Mouse (Mus musculus) mature B cell (primary cell): ENCODE measurements around the gene Psmd12.
"Not testable (repeated sequence)": the region's sequence is repeated elsewhere in the genome, so short reads cannot be mapped to it uniquely, and the experiment has no call there.

Experiments
- in situ Hi-C: fragments of 300-500 bp; cut with MboI; formaldehyde crosslinking; loops from 2 replicates; pipeline ENCODE4 v1.14.3; 2019

Psmd12 gene

DNA sequence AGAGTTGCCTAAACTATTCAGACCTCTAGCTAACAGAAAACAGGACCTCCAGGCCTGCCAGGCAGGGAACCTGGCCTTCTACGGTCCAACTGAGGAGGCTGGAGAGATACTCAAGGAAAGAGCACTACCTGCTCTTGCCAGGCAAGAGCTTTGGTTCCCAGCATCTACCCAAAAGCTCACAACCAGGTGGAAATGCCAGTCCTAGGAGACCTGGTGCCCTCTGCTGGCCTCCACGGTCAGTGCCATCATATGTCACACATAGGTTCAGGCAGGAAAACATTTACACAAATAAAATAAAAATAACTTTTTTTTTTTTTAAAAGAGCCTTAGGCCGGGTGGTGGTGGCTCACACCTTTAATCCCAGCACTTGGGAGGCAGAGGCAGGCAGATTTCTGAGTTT lies 16.8 kb upstream of the Psmd12 start:
- in situ Hi-C loops, result no loop called here

DNA sequence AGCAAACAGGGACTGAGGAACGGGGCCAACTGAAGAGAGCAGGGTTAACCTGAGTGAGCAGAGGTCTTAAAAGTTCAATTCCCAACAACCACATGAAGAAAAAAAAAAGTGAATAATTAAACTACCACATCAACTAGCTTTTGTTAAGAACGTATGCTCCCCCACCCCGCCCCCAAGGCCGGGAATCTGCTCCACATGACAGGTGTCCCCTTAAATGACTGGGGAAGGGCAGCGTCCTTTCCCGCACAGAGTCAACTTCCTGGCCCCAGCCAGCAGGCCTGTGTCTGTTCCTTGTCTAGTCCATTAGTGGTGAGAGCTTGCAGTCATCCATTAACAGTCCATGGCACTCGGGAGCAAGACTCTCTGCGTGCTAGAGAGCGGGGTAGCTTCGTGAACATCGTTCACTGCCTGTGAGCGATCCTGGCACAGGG lies 16.0 kb upstream of the Psmd12 start:
- in situ Hi-C loops, result no loop called here

DNA sequence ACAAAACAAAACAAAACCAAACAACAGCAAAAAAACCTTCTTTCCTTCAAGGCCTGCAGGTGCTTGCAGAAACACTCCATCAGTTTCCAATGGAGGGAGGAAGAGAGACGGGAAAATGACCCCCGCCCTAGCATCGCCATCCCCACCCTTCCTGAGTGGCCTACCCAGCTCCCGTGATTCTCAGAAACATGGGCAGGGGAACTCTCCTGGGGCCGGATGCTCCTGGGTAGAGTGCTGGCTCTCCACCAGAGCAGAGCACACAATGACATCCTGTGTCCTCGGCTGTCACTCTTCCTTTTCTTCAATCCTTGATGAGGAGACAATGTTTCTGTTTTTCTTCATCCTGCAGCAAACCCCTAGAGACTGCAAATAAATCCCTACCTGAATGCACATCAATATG lies 15.1 kb upstream of the Psmd12 start:
- in situ Hi-C loops, result no loop called here

DNA sequence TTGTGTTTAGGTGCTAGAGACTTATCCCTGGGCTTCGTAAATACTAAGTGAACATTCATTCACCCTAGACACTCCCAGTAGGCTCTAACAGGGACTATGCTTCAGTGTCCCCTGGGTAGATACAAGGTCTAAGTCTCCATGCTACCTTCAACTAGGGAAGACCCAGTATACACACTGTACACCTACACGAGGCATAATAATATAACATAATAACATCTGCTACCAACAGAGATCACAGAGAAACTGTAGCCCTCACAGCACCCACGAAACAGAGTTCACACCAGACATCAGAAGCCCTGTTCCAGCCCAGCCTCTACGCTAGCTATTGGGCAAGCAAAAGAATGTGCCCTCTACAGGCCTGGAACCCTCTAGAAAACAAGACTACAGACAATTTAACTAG lies 14.2 kb upstream of the Psmd12 start:
- in situ Hi-C loops, result no loop called here

DNA sequence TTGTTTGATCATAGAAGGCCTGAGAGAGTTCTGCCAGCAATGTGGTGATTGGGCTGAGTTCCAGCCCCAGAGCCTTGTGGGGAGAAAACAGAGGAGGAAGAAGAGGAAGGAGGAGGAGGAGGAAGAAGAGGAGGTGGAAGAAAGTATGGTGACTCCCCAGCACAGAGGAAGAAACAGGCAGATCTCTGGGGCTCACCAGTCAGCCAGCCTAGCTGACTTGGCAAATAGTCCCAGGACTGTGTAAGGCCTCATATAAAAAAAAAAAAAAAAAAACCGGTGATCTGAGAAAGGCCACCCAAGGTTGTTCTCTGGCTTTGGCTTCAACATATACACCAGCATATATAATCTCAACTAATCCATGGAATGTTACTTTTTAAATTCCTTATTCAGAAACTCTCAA lies 13.3 kb upstream of the Psmd12 start:
- in situ Hi-C loops, result no loop called here

DNA sequence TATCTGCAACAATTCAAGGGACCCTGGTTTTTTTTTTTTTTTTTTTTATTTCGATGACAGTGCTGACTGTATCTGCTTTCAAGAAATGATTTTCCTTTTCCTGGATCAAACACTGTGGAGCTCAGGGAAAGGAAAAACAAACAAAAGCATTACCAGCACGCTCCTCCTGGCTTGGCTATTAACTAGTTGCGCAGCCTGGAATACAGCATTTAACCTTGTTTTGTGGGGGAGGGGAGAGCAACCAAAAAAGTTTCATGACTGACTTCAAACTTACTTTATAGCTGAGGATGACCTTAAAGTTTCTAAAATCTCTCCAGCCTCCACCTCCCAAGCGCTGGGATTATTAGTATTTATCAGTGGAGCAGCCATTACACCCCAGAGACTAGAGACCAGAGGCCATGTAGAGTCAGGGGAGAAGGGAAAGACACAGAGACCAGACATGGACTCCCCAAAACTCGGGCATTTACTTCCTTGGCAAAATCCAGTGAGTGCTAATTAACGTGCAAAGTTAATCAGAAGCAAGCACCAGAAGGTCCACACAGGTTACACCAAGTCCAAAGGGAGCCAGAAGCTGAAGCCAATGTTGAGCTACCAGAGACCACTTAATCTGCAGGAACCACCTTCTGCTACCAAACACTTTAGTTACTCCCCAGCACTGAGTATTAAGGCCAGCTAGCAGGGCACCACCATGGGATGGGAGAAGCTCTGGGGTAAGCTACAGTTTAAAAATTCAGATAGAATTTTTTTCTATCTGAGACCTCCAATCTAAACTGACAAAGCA lies 12.5 kb upstream of the Psmd12 start:
- in situ Hi-C loops, result no loop called here

DNA sequence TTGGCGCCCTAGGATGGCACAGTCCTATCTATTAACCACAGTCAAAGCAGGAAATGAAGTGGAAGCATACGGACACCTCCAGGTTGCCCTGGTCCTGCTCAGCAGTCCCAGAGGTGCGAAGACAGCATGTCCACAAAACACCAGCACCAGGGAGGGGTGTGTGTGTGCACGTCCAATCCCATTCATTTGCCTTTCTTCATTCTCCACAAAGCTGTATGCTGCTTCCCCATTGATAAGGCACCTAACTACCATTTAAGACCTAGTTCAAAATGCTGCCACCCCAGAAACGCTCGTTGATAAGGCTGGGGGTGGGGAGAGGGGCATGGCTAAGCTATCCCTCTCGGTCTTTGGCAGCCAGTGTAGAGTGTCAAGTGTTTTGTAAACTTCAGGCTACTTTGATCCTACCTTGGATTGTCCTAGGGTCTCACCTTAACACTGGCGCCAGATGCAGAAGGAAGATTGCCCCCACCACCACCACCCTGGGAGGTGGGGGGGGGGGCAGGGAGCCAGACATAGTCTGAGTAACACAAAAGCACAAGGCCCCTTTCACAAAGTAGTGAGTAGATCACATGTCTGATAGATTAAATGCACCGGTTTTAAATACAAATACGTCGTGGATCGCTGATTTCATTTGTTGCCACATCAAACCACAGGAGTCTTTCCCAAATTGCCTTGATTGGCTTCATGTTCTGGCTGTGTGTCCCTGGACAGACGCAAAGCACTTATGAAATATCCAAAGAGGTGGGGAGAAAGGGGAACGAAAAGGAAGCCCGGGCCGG lies 10.8 kb upstream of the Psmd12 start:
- in situ Hi-C loops, result no loop called here

DNA sequence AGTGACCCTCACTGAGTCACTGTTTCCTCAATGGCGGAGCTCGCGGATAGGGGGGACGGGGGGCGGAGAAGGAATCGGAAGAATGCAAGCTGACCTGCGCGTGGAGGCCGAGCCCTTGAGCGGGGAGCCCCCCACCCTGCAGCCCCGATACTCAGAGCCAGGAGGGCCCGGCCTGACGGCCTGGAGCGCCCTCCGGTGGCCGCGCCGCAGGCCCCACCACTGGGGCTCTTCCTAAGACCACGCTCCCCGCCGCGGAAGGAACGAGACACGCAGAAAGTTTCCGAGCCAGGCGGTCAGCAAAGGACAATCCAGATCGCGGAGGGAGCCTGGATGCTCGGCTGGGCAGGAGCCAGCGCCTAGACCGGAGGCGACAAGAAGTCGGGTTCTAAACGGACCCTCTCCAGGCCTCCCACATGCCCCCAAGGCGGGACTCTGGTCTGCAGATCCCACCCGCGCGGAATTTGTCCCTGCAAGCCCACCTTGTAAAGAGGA lies 10.2 kb upstream of the Psmd12 start:
- in situ Hi-C loops, result no loop called here

DNA sequence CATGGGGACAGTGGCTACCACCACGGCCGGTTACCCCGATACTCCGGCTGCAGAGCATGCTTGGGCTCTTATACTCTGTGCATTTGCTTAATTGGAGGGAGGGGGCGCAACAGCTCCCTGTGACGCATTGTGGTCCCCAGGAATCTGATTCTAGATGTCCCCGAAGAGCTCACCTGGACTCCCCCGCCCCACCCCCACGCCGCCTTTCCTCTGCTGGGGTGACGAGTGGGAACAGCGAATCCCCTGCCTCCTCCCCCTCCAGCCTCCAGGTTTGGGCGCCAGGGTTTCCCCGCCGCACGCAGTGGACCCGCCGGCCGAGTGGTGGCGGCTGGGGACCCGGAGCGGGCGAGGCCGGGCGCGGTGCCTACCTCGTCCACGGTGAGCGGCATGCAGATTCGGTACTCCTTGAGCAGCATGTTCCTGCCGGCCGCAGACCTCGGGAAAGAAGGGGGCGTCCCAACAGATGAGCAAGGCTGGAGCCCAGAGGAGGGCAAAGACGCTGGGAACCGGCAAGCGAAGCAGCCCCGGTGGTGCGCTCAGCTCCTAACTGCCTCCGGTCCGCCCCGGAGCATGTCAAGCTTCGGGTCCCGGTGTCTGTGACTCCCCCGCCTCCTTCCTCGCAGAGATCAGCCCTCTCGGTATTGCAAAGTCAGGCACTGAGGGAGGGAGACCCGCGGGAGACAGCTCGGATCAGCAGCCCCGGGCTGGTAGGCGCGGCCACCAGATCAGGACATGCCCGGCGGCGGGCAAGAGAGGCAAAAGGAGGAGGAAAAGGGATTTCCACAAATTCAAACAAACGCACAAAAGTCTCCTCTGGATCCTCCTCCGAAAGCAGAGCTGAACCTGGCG lies 9.5 kb upstream of the Psmd12 start:
- in situ Hi-C loops, result loop anchor here (5.0 kb wide), 2 partner anchors 77 to 202 kb away; no protein-coding TSS in a partner anchor

DNA sequence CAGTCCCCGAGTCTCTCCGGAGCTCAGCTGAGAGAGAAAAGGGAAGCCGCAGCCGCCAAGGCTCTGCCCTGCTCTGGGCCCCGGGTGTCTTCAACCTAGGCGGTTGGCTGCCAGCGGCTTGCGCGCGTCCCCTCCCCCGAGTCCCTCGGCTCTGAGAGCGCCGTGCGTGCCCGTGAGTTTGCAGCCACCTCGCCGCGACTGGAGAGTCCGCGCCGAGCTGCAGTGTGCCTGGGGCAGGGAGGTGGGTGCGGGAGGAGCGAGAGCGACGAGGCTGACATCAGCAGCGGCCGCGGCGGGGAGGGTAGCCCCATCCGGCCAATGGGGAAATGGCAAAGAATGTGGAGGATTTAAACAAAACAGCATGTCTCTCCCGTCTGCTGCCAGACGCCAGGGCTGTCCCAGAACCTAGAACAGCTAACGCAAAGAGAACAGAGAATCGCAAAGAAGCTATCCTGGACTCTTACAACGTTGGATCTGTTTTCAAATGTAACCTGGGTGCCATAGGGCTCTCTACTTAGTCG lies 8.7 kb upstream of the Psmd12 start, which contains the start of gene Pitpnc1:
Pitpnc1 (minus strand) TSS at position 179 of the 521 bp plus-strand sequence.
- in situ Hi-C loops, result loop anchor here (5.0 kb wide), 2 partner anchors 78 to 203 kb away; no protein-coding TSS in a partner anchor

DNA sequence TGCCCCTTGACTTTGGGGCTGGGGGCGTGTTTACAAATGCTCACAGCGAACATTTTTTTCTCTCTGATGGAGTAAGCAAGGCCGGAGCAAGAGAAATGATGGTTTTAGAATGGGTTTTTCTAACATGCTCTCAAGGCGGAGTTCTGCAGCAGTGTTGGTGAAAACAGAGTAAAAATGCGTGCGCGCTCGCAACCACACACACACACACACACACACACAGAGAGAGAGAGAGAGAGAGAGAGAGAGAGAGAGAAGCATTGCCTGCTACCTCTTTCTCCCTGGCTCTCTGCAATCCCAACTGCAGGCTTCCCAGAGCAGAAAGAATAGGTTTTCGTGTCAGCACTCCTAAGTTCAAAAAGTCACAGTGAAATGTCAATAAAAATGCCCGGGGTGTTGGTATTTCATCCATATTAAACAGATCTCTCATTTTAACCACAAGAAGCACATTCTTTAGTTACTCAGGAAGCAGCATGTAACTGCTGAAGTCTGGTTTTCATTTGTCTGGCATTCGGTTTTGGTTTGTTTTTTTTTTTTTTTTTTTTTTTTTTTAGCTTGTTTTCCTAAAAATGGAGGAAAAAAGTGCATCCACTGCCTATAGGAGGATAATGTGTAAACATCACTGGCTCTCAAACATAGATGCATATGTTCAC lies 8.1 kb upstream of the Psmd12 start:
- in situ Hi-C loops, result loop anchor here (5.0 kb wide), 2 partner anchors 79 to 204 kb away; no protein-coding TSS in a partner anchor

DNA sequence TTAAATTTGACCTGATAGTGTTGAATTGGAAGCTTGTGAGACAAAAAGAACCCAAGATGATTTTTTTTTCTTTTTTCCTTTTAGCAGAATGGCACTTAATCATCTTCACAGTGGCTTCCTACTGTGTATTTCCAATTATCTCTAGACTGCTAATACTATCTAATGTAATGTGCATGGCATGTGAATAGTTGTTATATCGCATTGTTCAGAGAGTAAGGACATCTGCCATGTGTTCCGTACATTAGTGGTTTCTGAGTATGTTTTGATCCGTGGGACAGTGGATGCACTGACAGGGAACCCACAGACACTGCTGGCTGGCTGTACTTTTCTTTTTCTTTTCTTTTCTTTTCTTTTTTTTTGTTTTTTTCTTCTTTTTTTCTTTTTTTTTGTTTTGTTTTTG lies 7.0 kb upstream of the Psmd12 start:
- in situ Hi-C loops, result loop anchor here (5.0 kb wide), 2 partner anchors 80 to 205 kb away; no protein-coding TSS in a partner anchor

DNA sequence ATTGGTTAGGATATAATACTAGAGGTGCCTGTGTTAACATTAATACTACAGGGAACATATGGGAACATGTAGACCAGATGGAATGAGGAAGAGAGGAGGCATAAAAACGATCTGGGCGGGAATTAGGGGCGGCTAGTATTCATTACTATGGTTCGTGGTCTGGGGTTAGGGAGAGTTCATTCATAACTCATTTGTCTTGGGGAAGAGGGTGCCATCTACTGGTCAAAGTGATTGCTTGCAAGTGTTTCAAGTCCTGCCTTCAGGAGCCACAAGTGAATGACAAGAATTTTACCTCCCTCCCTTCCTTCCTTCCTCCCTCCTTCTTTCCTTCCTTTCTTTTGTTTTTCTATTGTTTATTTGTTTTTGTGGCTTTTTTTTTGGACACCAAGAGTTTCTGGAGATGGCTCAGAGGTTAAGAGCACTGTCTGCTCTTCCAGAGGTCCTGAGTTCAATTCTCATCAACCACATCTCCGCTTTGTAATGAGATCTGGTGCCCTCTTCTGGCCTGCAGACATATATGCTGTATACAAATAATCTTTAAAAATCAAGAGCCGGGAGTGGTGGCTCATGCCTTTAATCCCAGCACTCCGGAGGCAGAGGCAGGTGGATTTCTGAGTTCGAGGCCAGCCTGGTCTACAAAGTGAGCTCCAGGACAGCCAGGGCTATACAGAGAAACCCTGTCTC lies 6.0 kb upstream of the Psmd12 start:
- in situ Hi-C loops, result loop anchor here (5.0 kb wide), 2 partner anchors 81 to 206 kb away; no protein-coding TSS in a partner anchor

DNA sequence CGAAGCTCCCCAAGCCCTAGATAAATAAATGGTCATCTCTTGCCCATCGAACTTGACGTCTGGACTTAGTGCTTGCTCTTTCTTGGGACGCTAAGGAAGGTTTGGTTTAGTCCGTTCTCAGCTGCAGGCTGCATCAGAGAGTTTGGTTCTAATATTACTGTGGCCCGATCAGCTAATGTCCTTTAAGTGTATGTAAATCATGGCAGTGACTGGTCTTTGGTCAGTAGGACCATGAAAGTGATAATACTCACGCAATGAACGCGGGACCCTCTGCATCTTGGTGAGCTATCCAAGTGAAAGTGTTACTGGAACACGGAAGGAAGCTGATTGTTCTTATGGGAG lies 549 bp downstream of the Psmd12 start:
- in situ Hi-C loops, result no loop called here

DNA sequence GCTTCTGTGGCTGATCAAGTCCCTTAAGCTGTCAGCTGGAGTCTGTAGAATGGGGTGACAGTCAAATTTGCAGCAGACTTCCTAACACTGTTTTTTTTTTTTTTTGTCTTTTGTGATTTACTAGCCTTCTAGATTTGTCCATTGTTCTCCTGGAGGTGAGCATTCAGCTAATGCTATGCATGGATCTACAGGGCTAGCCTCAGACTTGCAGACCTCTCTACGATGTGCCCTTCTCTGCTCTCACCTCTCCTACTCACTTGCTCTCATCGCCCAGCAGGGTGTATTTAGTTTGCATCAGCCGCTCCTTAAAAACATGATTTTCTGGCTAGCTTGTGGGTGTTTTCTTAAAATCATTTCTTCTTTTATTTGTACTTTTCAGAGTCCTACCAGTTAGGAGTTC lies 5.1 kb downstream of the Psmd12 start:
- in situ Hi-C loops, result no loop called here

DNA sequence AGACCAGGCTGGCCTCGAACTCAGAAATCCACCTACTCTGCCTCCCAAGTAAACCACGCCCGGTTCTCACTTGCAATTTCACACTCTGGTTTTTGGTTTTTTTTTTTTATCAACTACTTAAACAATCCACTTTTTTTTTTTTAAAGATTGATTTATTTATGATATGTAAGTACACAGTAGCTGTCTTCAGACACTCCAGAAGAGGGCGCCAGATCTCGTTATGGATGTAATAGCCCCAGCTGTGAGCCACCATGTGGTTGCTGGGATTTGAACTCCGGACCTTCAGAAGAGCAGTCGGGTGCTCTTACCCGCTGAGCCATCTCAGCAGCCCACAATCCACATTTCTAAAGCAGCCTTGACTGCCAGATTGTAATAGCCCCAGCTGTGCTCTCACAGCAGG lies 23.5 kb downstream of the Psmd12 start:
- in situ Hi-C loops, result no loop called here

DNA sequence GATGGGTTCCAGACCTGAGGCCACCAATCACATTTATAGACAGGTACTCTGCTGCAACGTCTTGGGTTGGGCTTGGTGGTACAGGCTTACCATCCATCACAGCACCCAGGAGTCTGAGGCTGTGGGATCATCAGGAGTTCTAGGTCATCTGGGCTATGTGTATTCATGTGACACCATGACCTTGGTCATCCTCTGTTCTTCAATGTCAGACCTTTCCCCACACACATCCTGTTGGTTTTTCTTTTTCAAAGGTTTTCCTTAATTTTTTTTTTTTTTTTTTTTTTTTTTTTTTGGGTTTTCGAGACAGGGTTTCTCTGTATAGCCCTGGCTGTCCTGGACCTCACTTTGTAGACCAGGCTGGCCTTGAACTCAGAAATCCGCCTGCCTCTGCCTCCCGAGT lies 25.1 kb downstream of the Psmd12 start:
- in situ Hi-C loops, result not testable (repeated sequence)

DNA sequence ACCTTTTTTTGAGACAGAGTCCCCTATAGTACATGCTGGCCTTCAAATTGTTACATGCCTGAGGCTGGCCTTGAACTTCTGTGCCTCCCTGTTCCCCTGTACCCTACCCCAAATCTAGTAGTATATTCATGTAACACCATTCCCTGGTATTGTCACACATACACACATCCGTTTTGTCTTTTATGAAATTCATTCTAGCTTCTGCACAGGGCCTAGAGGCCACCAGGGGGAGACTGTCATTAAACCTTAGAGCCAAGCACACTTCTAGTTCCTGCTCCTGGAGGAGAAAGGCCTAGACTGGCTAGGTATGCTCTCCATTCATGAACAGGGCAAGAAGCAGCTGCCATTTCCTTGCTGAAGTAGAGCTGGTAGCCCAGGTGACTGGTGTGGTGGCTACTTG lies 27.0 kb downstream of the Psmd12 start:
- in situ Hi-C loops, result no loop called here

DNA sequence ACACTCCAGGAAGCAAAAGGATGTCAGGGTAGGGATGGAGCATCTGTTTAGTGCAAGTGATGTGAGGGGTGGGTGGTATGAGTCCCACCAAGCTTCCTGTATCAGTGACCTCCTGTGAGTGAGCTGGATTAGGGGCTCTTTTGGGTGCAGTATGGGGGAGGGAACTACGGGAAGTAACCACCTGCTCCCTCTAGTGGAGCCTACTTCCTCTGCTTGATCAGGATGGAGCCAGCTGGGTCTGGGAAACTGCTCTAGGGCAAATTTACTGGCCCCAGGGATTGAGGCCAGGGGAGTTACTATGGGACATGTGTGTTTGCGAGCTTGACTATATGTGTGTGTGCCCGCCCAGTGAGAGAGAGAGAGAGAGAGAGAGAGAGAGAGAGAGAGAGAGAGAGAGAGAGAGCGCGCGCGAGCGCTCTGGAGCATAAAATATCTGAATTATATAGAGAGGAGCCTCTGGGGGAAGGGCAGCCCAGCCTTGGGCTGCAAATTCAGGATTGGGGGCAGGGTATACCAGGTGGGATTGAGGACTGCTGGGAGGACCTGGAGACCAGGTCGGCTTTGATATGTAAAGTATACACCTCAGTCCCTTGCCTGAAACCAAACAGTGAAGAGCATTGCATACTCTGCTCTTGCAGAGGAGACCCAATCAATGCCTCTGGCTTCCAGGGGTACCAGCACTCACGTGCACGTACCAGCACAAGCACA lies 30.5 kb downstream of the Psmd12 start:
- in situ Hi-C loops, result no loop called here
